In genomic region chr4:141976163-141976562, GRCm38 (mm10) we compare ENCODE assay signal across 9 mouse cellular contexts. TPM values are rescaled to one million over a fixed set of nuclear protein-coding genes. Genes with fewer than 3 reads are reported as not detected.
DNase-seq lines count a peak whose midpoint lies in the region; ATAC-seq and TF ChIP-seq lines count a peak whose summit lies in the region.
"Had no signal": no experiment of that assay in that cellular context is flagged by ENCODE, and none has a peak within 500 bp of the region (broad histone marks: within the 10 kb centered on the region; RNA-seq: fewer than 3 reads in every experiment).

No protein-coding gene starts in this region.

- no peak overlapping the region for H3K4me2 ChIP-seq in hindbrain, embryonic 12.5 days (replicated peaks)
- no peak overlapping the region for H3K4me2 ChIP-seq in embryonic facial prominence, embryonic 11.5 days (ENCODE audit: low read depth, low read length)
- H3K4me2 ChIP-seq in stomach, embryonic 16.5 days (ENCODE audit: low read depth, low read length) = no peak overlapping the region
- H3K4me2 ChIP-seq: limb, embryonic 15.5 days had no signal

- no peak for TF ChIP-seq POLR2A in ES-Bruce4 (IDR thresholded peaks at IDR 0.05; ENCODE audit: insufficient read depth, low read length)

- H3K9me3 ChIP-seq in hindbrain, embryonic 10.5 days = peaks cover 20% of the 10 kb centered on the region
- peaks cover 14% of the 10 kb centered on the region; the same call in 1 of the 2 replicates for H3K9me3 ChIP-seq in hindbrain, embryonic 12.5 days (replicated peaks)
- H3K9me3 ChIP-seq in ES-Bruce4 (replicated peaks; ENCODE audit: control insufficient read depth, insufficient read depth, low read length, poor library complexity, severe bottlenecking) = peaks cover 5% of the 10 kb centered on the region; the same call in 1 of the 2 replicates
- no peaks in the 10 kb centered on the region for H3K9me3 ChIP-seq in embryonic facial prominence, embryonic 11.5 days (replicated peaks; ENCODE audit: control insufficient read depth, low read length)
- H3K9me3 ChIP-seq in limb, embryonic 10.5 days (replicated peaks) = no peaks in the 10 kb centered on the region
- peaks cover 5% of the 10 kb centered on the region; the same call in 1 of the 2 replicates for H3K9me3 ChIP-seq in stomach, embryonic 16.5 days (replicated peaks; ENCODE audit: control insufficient read depth, low read length)
- H3K9me3 ChIP-seq: limb, embryonic 15.5 days had no signal

- DNase-seq in hindbrain, embryonic 10.5 days (ENCODE audit: low spot score) = peak; percentile 48
- peak; percentile 72 for DNase-seq in A20 (ENCODE audit: low read depth, low spot score)
- peak; percentile 82 for DNase-seq in embryonic facial prominence, embryonic 11.5 days (ENCODE audit: low spot score)
- DNase-seq in limb, embryonic 10.5 days (ENCODE audit: low spot score) = peak; percentile 63
- DNase-seq in spleen, adult 18-20 months = no peak

- no peak for TF ChIP-seq EP300 in ES-Bruce4 (IDR thresholded peaks at IDR 0.05; ENCODE audit: insufficient read depth, low read depth, low read length)

- H3K27ac ChIP-seq in hindbrain, embryonic 10.5 days = no peak overlapping the region
- no peak overlapping the region for H3K27ac ChIP-seq in hindbrain, embryonic 12.5 days
- H3K27ac ChIP-seq in ES-Bruce4 (ENCODE audit: insufficient read depth, low read length) = no peak overlapping the region
- no peak overlapping the region for H3K27ac ChIP-seq in embryonic facial prominence, embryonic 11.5 days (replicated peaks; ENCODE audit: low read depth, low read length)
- H3K27ac ChIP-seq in limb, embryonic 10.5 days = no peak overlapping the region
- no peak overlapping the region for H3K27ac ChIP-seq in stomach, embryonic 16.5 days (ENCODE audit: low read length)
- H3K27ac ChIP-seq: limb, embryonic 15.5 days had no signal

- ATAC-seq in hindbrain, embryonic 12.5 days (ENCODE audit: low FRiP score) = no peak
- ATAC-seq in embryonic facial prominence, embryonic 11.5 days (replicated peaks; ENCODE audit: insufficient number of reproducible peaks, low FRiP score, low TSS enrichment, low read depth) = no peak
- peak; percentile 31; the same call in 1 of the 2 replicates for ATAC-seq in stomach, embryonic 16.5 days (ENCODE audit: insufficient read depth, low FRiP score)

- no peaks in the 10 kb centered on the region for H3K27me3 ChIP-seq in hindbrain, embryonic 10.5 days (ENCODE audit: insufficient read depth, poor library complexity, severe bottlenecking)
- H3K27me3 ChIP-seq in hindbrain, embryonic 12.5 days = no peaks in the 10 kb centered on the region
- no peaks in the 10 kb centered on the region for H3K27me3 ChIP-seq in ES-Bruce4 (ENCODE audit: control insufficient read depth, insufficient read depth, low read length, poor library complexity, severe bottlenecking)
- no peaks in the 10 kb centered on the region for H3K27me3 ChIP-seq in embryonic facial prominence, embryonic 11.5 days (ENCODE audit: control insufficient read depth, insufficient read depth, low read length)
- H3K27me3 ChIP-seq in limb, embryonic 10.5 days (ENCODE audit: low read depth, poor library complexity, severe bottlenecking) = no peaks in the 10 kb centered on the region
- no peaks in the 10 kb centered on the region for H3K27me3 ChIP-seq in stomach, embryonic 16.5 days (ENCODE audit: control insufficient read depth, insufficient read depth, low read length)
- H3K27me3 ChIP-seq: limb, embryonic 15.5 days had no signal

- no peak overlapping the region for H3K9ac ChIP-seq in hindbrain, embryonic 12.5 days
- H3K9ac ChIP-seq in ES-Bruce4 (ENCODE audit: low read depth, poor library complexity, severe bottlenecking) = no peak overlapping the region
- no peak overlapping the region for H3K9ac ChIP-seq in embryonic facial prominence, embryonic 11.5 days (replicated peaks; ENCODE audit: low read length)
- H3K9ac ChIP-seq in stomach, embryonic 16.5 days (ENCODE audit: low read length) = no peak overlapping the region
- H3K9ac ChIP-seq: limb, embryonic 15.5 days had no signal

- H3K36me3 ChIP-seq in hindbrain, embryonic 10.5 days = no peaks in the 10 kb centered on the region
- no peaks in the 10 kb centered on the region for H3K36me3 ChIP-seq in hindbrain, embryonic 12.5 days
- no peaks in the 10 kb centered on the region for H3K36me3 ChIP-seq in ES-Bruce4 (ENCODE audit: control insufficient read depth, insufficient read depth, low read length, poor library complexity, severe bottlenecking)
- H3K36me3 ChIP-seq in embryonic facial prominence, embryonic 11.5 days (replicated peaks; ENCODE audit: control insufficient read depth, insufficient read depth, low read depth, low read length) = no peaks in the 10 kb centered on the region
- no peaks in the 10 kb centered on the region for H3K36me3 ChIP-seq in limb, embryonic 10.5 days
- no peaks in the 10 kb centered on the region for H3K36me3 ChIP-seq in stomach, embryonic 16.5 days (ENCODE audit: control insufficient read depth, insufficient read depth, low read length)
- H3K36me3 ChIP-seq: limb, embryonic 15.5 days had no signal

- WGBS in hindbrain, embryonic 10.5 days = 62% methylated on average over 4 of the region's 4 CpGs
- 51% methylated on average over 4 of the region's 4 CpGs for WGBS in hindbrain, embryonic 12.5 days
- WGBS in embryonic facial prominence, embryonic 11.5 days = 49% methylated on average over 4 of the region's 4 CpGs
- WGBS in limb, embryonic 10.5 days = 59% methylated on average over 4 of the region's 4 CpGs
- WGBS in stomach, embryonic 16.5 days = 33% methylated on average over 4 of the region's 4 CpGs

- no peak overlapping the region for H3K4me3 ChIP-seq in hindbrain, embryonic 10.5 days
- no peak overlapping the region for H3K4me3 ChIP-seq in hindbrain, embryonic 12.5 days
- no peak overlapping the region for H3K4me3 ChIP-seq in ES-Bruce4 (ENCODE audit: low read depth, low read length)
- no peak overlapping the region for H3K4me3 ChIP-seq in embryonic facial prominence, embryonic 11.5 days (ENCODE audit: low read depth, low read length)
- H3K4me3 ChIP-seq in limb, embryonic 10.5 days = no peak overlapping the region
- no peak overlapping the region for H3K4me3 ChIP-seq in stomach, embryonic 16.5 days (replicated peaks; ENCODE audit: low read length)
- H3K4me3 ChIP-seq: limb, embryonic 15.5 days had no signal

- peak; percentile 94 for TF ChIP-seq CTCF in ES-Bruce4 (IDR thresholded peaks at IDR 0.05; ENCODE audit: low read depth, low read length)

- H3K4me1 ChIP-seq in hindbrain, embryonic 10.5 days (replicated peaks) = no peaks in the 10 kb centered on the region
- no peaks in the 10 kb centered on the region for H3K4me1 ChIP-seq in hindbrain, embryonic 12.5 days
- no peaks in the 10 kb centered on the region for H3K4me1 ChIP-seq in ES-Bruce4 (ENCODE audit: control insufficient read depth, insufficient read depth, low read length)
- H3K4me1 ChIP-seq in embryonic facial prominence, embryonic 11.5 days (ENCODE audit: control insufficient read depth, insufficient read depth, low read length) = no peaks in the 10 kb centered on the region
- H3K4me1 ChIP-seq in limb, embryonic 10.5 days = 0 out of 2 replicates have a peak, but pooled peaks cover 3% of the 10 kb centered on the region
- no peaks in the 10 kb centered on the region for H3K4me1 ChIP-seq in stomach, embryonic 16.5 days (ENCODE audit: control insufficient read depth, insufficient read depth, low read length)

RNA-seq across cellular contexts. Expression of gene Fhad1, which starts 38.7 kb away (rescaled TPM):
- polyA plus RNA-seq in hindbrain, embryonic 10.5 days (2016; fragmentation: Nextera tagmentation; extraction: Ambion mirVana) = 2.3 and 4.1 TPM in 2 replicates
- polyA plus RNA-seq in hindbrain, embryonic 12.5 days (2016; fragmentation: Nextera tagmentation; extraction: Ambion mirVana) = 5.2 and 6.2 TPM in 2 replicates
- 1.5 and 2.1 TPM in 2 replicates for polyA plus RNA-seq in ES-Bruce4 (2011; ENCODE audit: insufficient read depth, insufficient read length, low read depth, missing spikeins)
- polyA plus RNA-seq in embryonic facial prominence, embryonic 11.5 days (2014; fragmentation: Nextera tagmentation; extraction: Ambion mirVana) = 0.68 and 0.94 TPM in 2 replicates
- polyA plus RNA-seq in limb, embryonic 10.5 days (2016; fragmentation: Nextera tagmentation; extraction: Ambion mirVana) = 0.19 and 0.24 TPM in 2 replicates
- 5.3 and 5.8 TPM in 2 replicates for polyA plus RNA-seq in stomach, embryonic 16.5 days (2015; fragmentation: Nextera tagmentation; extraction: Ambion mirVana)

Comparison
In these comparisons a context has a peak if more than half of its experiments do, and no peak if none do; other contexts are left out.
1. DNase-seq: peak in hindbrain, embryonic 10.5 days (single experiment), A20 (single experiment), embryonic facial prominence, embryonic 11.5 days (single experiment) and limb, embryonic 10.5 days (single experiment); none in spleen, adult 18-20 months (0 of 2).